Mouse (Mus musculus) NIH3T3 (cell line): ENCODE measurements around the gene Prex1.
"Not testable (repeated sequence)": the region's sequence is repeated elsewhere in the genome, so short reads cannot be mapped to it uniquely, and the experiment has no call there.

Experiments
- DNase-seq: peaks from one replicate; pipeline ENCODE4 v3.0.0-alpha.2; 2012; ENCODE audit warnings: low read depth

Gene Prex1

GRCm38 (mm10) chr2:166713690-166714426 lies at the start of gene Prex1:
Prex1 (minus strand) TSS chr2:166713832.
- no peak for DNase-seq

DNA sequence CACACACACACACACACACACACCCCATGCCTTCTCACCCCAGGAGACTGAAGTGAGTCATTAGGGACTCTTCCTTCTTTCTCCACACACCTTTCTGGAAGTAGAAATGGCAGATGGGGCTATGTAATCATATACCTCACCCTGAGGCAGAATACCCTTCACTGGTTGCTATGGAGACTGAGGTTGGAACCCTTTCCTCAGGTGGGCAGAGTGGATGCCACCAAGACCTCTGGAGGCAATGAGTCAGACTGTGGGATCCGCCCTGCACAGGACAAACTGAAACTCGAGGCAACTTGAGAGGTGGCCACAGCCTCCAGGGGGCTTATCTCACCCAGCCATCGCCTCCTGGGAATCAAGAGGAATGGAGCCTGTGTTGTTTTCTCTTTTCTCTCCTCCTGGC lies 44.3 kb upstream of the Prex1 start:
- DNase-seq, result no peak

- DNase-seq, result no peak
Measured at GRCm38 (mm10) chr2:166754760-166755159, 41.1 kb upstream of the Prex1 start.

GRCm38 (mm10) chr2:166754194-166754593 lies 40.6 kb upstream of the Prex1 start:
- no peak for DNase-seq

- DNase-seq, result no peak
Measured at GRCm38 (mm10) chr2:166750620-166751191, 37.1 kb upstream of the Prex1 start.

DNA sequence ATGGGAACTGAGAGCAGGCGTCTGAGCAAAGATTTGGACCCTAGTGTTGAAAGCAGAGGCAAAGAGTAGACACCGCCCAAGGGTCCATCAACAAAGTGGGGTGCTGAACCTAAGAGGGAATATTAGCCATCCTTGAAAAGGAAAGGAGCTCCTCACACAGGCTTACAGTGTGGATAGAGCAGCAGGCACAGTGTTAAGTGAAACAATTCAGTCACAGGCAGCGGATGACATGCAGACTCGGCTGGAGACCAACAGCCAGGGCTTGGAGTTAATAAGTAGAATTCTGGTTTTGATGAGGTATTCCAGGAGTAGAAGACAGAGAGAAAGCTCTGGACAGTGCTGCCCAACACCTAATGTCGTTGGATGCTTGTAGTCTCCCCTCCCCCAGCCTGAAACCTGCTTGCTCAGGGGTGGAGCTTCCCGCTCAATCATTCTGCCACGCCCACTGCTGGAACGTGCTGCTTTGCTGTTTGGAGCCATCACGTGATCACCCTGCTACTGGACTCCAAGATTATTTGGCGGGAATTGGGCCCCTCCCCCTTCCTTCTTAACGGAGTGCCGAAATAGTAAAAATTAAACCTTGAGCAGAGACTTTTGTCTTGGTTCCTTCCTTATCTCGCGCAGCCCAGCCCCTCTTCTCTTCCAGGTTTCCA lies 32.8 kb upstream of the Prex1 start:
- not testable (repeated sequence) for DNase-seq

GRCm38 (mm10) chr2:166745849-166746248 lies 32.2 kb upstream of the Prex1 start:
- DNase-seq, result no peak

- peak; percentile 56 for DNase-seq
Measured at GRCm38 (mm10) chr2:166744433-166744832, 30.8 kb upstream of the Prex1 start.

GRCm38 (mm10) chr2:166743504-166743903 lies 29.9 kb upstream of the Prex1 start:
- no peak for DNase-seq

- no peak for DNase-seq
Measured at GRCm38 (mm10) chr2:166741445-166741844, 27.8 kb upstream of the Prex1 start.

DNA sequence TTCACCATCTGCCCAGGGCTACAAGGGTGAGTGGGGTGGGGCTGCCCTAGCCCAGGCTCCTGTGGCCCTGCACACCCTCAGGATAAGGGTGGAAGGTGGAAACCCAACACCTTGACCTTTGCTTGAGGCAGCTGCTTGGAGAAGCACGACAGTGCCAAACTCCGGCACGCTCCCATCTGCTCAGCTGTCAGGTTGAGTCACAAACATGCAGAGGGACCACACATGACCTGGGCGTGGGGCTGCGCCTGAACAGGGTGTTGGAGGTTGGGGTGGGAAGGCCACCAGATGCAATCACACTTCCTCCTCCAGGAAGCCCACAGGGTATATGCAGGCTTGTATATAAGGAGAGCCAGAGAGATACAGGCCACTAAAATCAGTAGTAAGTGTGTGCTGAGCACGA lies 26.8 kb upstream of the Prex1 start:
- no peak for DNase-seq

DNA sequence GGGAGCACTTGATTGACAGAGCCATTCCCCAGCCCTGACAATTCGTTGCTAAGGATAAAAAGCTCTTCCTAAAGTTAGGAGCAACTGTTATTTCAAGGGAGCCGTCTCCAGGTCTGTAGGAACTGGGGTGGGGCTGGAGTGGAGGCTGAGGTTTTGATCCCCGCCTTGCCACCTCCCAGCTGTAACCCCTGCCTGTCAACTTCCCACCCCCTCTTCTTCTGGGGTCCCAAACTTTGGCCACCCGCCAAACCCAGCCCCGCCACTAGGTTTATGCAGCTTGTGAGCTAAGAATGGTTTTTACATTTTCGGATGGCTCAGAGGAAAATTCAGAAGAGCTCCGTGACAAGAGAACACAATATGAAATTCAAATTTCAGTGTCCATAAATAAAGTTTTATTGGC lies 23.7 kb upstream of the Prex1 start:
- no peak for DNase-seq

- DNase-seq, result peak; percentile 66
Measured at GRCm38 (mm10) chr2:166735469-166736001, 21.9 kb upstream of the Prex1 start.

GRCm38 (mm10) chr2:166732860-166733259 lies 19.2 kb upstream of the Prex1 start:
- no peak for DNase-seq

DNA sequence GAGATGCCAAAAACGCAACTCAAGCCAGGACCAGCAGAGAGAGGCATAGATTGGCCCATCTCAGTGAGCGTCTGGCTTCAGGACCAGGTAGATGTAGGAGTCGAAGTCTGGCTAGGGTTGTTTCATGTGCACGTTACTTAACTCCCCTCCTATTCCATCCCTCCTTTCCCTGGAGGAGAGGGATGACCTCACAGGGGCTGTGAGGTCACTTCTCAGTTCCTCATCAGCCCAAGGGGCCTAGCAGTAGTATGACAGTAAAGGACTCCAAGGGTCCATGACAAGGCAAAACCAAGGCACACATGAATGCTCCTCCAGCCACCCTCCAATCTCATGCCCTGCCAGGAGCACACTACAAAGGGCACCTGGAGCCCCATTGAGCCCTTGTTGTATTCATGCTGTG lies 18.5 kb upstream of the Prex1 start:
- DNase-seq, result no peak

- DNase-seq, result not testable (repeated sequence)
Measured at GRCm38 (mm10) chr2:166731102-166731883, 17.7 kb upstream of the Prex1 start.

DNA sequence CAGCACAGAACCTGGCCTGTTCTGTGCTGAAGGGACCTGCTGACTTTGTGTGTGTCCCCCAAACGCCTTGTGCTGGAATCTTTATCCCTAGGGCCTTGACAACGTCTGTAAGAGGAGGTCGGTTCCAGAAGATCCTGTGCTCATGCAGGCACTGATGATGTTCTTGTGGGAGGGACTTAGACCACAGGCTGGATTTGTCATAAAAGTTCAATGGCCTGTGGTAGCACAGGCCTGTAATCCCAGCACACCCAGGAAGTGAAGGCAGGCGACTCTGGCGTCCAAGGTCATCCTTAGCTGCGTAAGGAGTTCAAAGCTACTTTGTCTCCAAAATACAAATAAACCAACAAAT lies 16.9 kb upstream of the Prex1 start:
- DNase-seq, result no peak

- peak; percentile 73 for DNase-seq
Measured at GRCm38 (mm10) chr2:166729656-166730566, 16.3 kb upstream of the Prex1 start.

DNA sequence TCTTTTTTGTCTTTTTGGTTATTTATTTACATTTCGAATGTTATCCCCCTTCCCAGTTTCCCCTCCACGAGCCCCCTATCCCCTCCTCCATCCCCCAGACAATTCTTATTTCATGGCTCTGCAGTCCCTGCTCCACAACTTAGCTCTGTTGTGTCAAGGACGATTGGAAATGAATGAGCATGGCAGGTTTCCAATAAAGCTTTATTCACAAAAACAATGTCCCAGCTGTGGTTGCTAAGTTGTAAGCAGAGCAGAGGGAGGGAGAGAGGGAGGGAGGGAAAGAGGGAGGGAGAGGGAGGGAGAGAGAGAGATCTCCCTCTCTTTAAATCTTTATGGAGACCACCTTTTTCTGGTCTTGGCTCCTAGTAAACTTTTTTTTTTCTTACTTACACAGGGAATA lies 15.4 kb upstream of the Prex1 start:
- DNase-seq, result no peak

DNA sequence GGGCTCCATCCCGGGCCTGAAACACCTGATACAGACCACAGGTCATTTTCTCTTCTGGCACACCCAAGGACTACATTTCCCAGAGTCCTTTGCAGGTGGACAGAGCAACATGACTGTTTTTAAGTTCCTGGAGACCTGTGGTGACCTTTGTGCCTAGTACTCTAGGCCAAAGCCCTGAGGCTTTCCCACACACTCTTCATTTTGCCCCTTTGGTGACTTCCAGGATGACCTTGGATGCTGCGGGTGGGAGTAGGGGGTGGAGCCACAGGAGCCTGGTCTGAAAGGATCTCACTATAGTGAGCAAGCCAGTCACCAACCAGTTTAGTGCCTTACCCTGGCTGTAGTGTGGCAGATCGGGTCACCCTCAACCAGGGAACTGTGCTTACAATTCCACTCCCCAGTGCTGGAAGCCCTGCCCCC lies 14.6 kb upstream of the Prex1 start:
- DNase-seq, result no peak

DNA sequence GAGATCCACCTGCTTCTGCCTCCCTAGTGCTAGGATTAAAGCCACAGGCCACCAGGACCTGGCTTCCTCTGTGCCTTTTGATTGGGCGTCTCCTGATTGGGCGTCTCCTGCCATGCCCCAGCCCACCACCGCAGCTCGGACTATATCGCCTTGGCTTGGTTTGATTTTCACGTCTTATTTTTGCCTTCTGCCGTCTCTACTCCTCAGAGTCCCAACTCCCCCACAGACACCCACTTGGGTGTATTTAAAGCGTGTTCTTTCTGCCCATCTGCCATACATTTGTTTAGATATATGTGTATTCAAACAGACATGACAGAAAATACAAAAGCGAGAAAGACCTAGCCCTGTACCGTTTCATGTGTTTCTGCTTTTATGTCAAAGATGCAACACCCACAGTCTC lies 14.2 kb upstream of the Prex1 start:
- no peak for DNase-seq
